Comparison of ENCODE assay signal across 24 mouse cellular contexts in genomic region chr3:107256724-107257123, GRCm38 (mm10). TPM values are rescaled to one million over a fixed set of nuclear protein-coding genes. Genes with fewer than 3 reads are reported as not detected.
DNase-seq lines count a peak whose midpoint lies in the region; ATAC-seq lines count a peak whose summit lies in the region.
"Had no signal": no experiment of that assay in that cellular context is flagged by ENCODE, and none has a peak within 500 bp of the region (broad histone marks: within the 10 kb centered on the region; RNA-seq: fewer than 3 reads in every experiment).

No protein-coding gene starts in this region.

- no peaks in the 10 kb centered on the region for H3K36me3 ChIP-seq in heart, embryonic 12.5 days
- H3K36me3 ChIP-seq in neural tube, embryonic 11.5 days (ENCODE audit: control insufficient read depth, insufficient read depth, low read length) = no peaks in the 10 kb centered on the region
- H3K36me3 ChIP-seq in hindbrain, embryonic 16.5 days (ENCODE audit: control insufficient read depth, insufficient read depth, low read length) = no peaks in the 10 kb centered on the region
- H3K36me3 ChIP-seq: embryonic facial prominence, embryonic 12.5 days; forebrain, embryonic 15.5 days; heart, embryonic 15.5 days; limb, embryonic 13.5 days; liver, embryonic 13.5 days had no signal

- 67% methylated on average over 7 of the region's 7 CpGs for WGBS in heart, embryonic 12.5 days
- 51% methylated on average over 7 of the region's 7 CpGs for WGBS in neural tube, embryonic 11.5 days
- 40% methylated on average over 7 of the region's 7 CpGs for WGBS in hindbrain, embryonic 16.5 days

- DNase-seq in heart, adult 11 months = peak; percentile 88
- peak; percentile 45 for DNase-seq in neural tube, embryonic 11.5 days (ENCODE audit: low spot score)
- no peak for DNase-seq in neural tube, embryonic 10.5 days (ENCODE audit: extremely low spot score, low spot score)
- DNase-seq in skeletal muscle tissue, adult 2 months (ENCODE audit: low read depth, low spot score) = peak; percentile 41
- no peak for DNase-seq in urinary bladder, postnatal 14 days (ENCODE audit: low spot score)
- DNase-seq in layer of hippocampus, adult 11-12 months (ENCODE audit: low spot score) = no peak
- DNase-seq: B cell, adult 2 months; cerebellum, adult 8-10 months; heart, adult 2 months; kidney, adult 18-20 months; kidney, postnatal 4 days; layer of hippocampus, postnatal 36 days; liver, embryonic 13.5 days; lung, embryonic 14.5 days; lung, postnatal 36 days; retina, postnatal 1 day had no signal

- no peak for ATAC-seq in heart, embryonic 12.5 days (ENCODE audit: insufficient number of reproducible peaks, low FRiP score)
- ATAC-seq in neural tube, embryonic 11.5 days (ENCODE audit: insufficient read depth, low FRiP score, low TSS enrichment) = peak; percentile 45; the same call in 1 of the 2 replicates
- peak; percentile 27; the same call in 1 of the 2 replicates for ATAC-seq in hindbrain, embryonic 16.5 days
- ATAC-seq: forebrain, embryonic 15.5 days had no signal

- H3K9ac ChIP-seq in heart, embryonic 12.5 days = no peak overlapping the region
- no peak overlapping the region for H3K9ac ChIP-seq in neural tube, embryonic 11.5 days (ENCODE audit: low read length)
- no peak overlapping the region for H3K9ac ChIP-seq in hindbrain, embryonic 16.5 days (ENCODE audit: low read depth, low read length)
- H3K9ac ChIP-seq: embryonic facial prominence, embryonic 12.5 days; forebrain, embryonic 15.5 days; heart, embryonic 15.5 days; limb, embryonic 13.5 days; liver, embryonic 13.5 days; lung, embryonic 14.5 days had no signal

- H3K27me3 ChIP-seq in heart, embryonic 12.5 days (replicated peaks) = no peaks in the 10 kb centered on the region
- H3K27me3 ChIP-seq in neural tube, embryonic 11.5 days (ENCODE audit: control insufficient read depth, insufficient read depth, low read length) = no peaks in the 10 kb centered on the region
- H3K27me3 ChIP-seq in hindbrain, embryonic 16.5 days (replicated peaks; ENCODE audit: control insufficient read depth, insufficient read depth, low read length) = no peaks in the 10 kb centered on the region
- H3K27me3 ChIP-seq: forebrain, embryonic 15.5 days; heart, embryonic 15.5 days; limb, embryonic 13.5 days; liver, embryonic 13.5 days had no signal

- H3K4me3 ChIP-seq in heart, embryonic 12.5 days = no peak overlapping the region
- no peak overlapping the region for H3K4me3 ChIP-seq in neural tube, embryonic 11.5 days (ENCODE audit: low read depth, low read length)
- no peak overlapping the region for H3K4me3 ChIP-seq in hindbrain, embryonic 16.5 days (ENCODE audit: low read length)
- H3K4me3 ChIP-seq: embryonic facial prominence, embryonic 12.5 days; erythroblast, embryonic 14.5 days; forebrain, embryonic 15.5 days; heart, adult 2 months; heart, embryonic 15.5 days; limb, embryonic 13.5 days; liver, embryonic 13.5 days had no signal

- no peak overlapping the region for H3K4me2 ChIP-seq in heart, embryonic 12.5 days
- H3K4me2 ChIP-seq in neural tube, embryonic 11.5 days (ENCODE audit: low read depth) = no peak overlapping the region
- H3K4me2 ChIP-seq in hindbrain, embryonic 16.5 days (ENCODE audit: low read length) = no peak overlapping the region
- H3K4me2 ChIP-seq: embryonic facial prominence, embryonic 12.5 days; forebrain, embryonic 15.5 days; heart, embryonic 15.5 days; limb, embryonic 13.5 days; liver, embryonic 13.5 days; lung, embryonic 14.5 days had no signal

- no peaks in the 10 kb centered on the region for H3K9me3 ChIP-seq in heart, embryonic 12.5 days (replicated peaks)
- H3K9me3 ChIP-seq in neural tube, embryonic 11.5 days (ENCODE audit: control insufficient read depth, low read length) = no peaks in the 10 kb centered on the region
- no peaks in the 10 kb centered on the region for H3K9me3 ChIP-seq in hindbrain, embryonic 16.5 days (ENCODE audit: control insufficient read depth, low read length)
- H3K9me3 ChIP-seq: embryonic facial prominence, embryonic 12.5 days; forebrain, embryonic 15.5 days; heart, embryonic 15.5 days; limb, embryonic 13.5 days; liver, embryonic 13.5 days had no signal

- H3K4me1 ChIP-seq in heart, embryonic 12.5 days (replicated peaks) = 0 out of 2 replicates have a peak, but pooled peaks cover 4% of the 10 kb centered on the region
- H3K4me1 ChIP-seq in neural tube, embryonic 11.5 days (ENCODE audit: control insufficient read depth, insufficient read depth, low read length) = peaks cover 7% of the 10 kb centered on the region; the same call in 1 of the 2 replicates
- peaks cover 7% of the 10 kb centered on the region for H3K4me1 ChIP-seq in hindbrain, embryonic 16.5 days (ENCODE audit: control insufficient read depth, insufficient read depth, low read depth, low read length)
- H3K4me1 ChIP-seq: liver, embryonic 13.5 days had no signal

- H3K27ac ChIP-seq in heart, embryonic 12.5 days (ENCODE audit: poor library complexity, severe bottlenecking) = no peak overlapping the region
- no peak overlapping the region for H3K27ac ChIP-seq in neural tube, embryonic 11.5 days (ENCODE audit: low read depth, low read length)
- H3K27ac ChIP-seq in hindbrain, embryonic 16.5 days (ENCODE audit: low read depth, low read length) = no peak overlapping the region
- H3K27ac ChIP-seq: embryonic facial prominence, embryonic 12.5 days; heart, embryonic 15.5 days; limb, embryonic 13.5 days; liver, embryonic 13.5 days had no signal

RNA-seq across cellular contexts. Expression of gene Prok1, which starts 17.2 kb away (rescaled TPM):
- polyA plus RNA-seq in heart, embryonic 12.5 days (2016; fragmentation: Nextera tagmentation; extraction: Ambion mirVana) = not detected in 2 replicates
- not detected in 2 replicates for polyA plus RNA-seq in neural tube, embryonic 11.5 days (2014; fragmentation: Nextera tagmentation; extraction: Ambion mirVana)
- 0.17 and 0.19 TPM in 2 replicates for polyA plus RNA-seq in hindbrain, embryonic 16.5 days (2015; fragmentation: Nextera tagmentation; extraction: Ambion mirVana)
- polyA plus RNA-seq: embryonic facial prominence, embryonic 12.5 days; erythroblast, embryonic 14.5 days; forebrain, embryonic 15.5 days; heart, adult 2 months; heart, embryonic 15.5 days; liver, embryonic 13.5 days; small intestine, adult 2 months had no signal

RNA-seq across cellular contexts. Expression of gene Lamtor5, which starts 21.9 kb away (rescaled TPM):
- 129 and 137 TPM in 2 replicates for polyA plus RNA-seq in heart, embryonic 12.5 days (2016; fragmentation: Nextera tagmentation; extraction: Ambion mirVana)
- polyA plus RNA-seq in neural tube, embryonic 11.5 days (2014; fragmentation: Nextera tagmentation; extraction: Ambion mirVana) = 187 and 189 TPM in 2 replicates
- polyA plus RNA-seq in hindbrain, embryonic 16.5 days (2015; fragmentation: Nextera tagmentation; extraction: Ambion mirVana) = 180 and 182 TPM in 2 replicates

RNA-seq across cellular contexts. Expression of gene A630076J17Rik, which starts 26.3 kb away (rescaled TPM):
- polyA plus RNA-seq in heart, embryonic 12.5 days (2016; fragmentation: Nextera tagmentation; extraction: Ambion mirVana) = not detected in 2 replicates
- polyA plus RNA-seq in neural tube, embryonic 11.5 days (2014; fragmentation: Nextera tagmentation; extraction: Ambion mirVana) = not detected in 2 replicates
- not detected in 2 replicates for polyA plus RNA-seq in hindbrain, embryonic 16.5 days (2015; fragmentation: Nextera tagmentation; extraction: Ambion mirVana)
- polyA plus RNA-seq: embryonic facial prominence, embryonic 12.5 days; erythroblast, embryonic 14.5 days; forebrain, embryonic 15.5 days; limb, embryonic 13.5 days; liver, embryonic 13.5 days; small intestine, adult 2 months had no signal

RNA-seq across cellular contexts. Expression of gene Slc16a4, which starts 34.3 kb away (rescaled TPM):
- 2.6 TPM in 2 replicates for polyA plus RNA-seq in heart, embryonic 12.5 days (2016; fragmentation: Nextera tagmentation; extraction: Ambion mirVana)
- polyA plus RNA-seq in neural tube, embryonic 11.5 days (2014; fragmentation: Nextera tagmentation; extraction: Ambion mirVana) = 1.6 and 1.9 TPM in 2 replicates
- 3.0 and 3.1 TPM in 2 replicates for polyA plus RNA-seq in hindbrain, embryonic 16.5 days (2015; fragmentation: Nextera tagmentation; extraction: Ambion mirVana)
- polyA plus RNA-seq: erythroblast, embryonic 14.5 days; small intestine, adult 2 months had no signal

RNA-seq across cellular contexts. Expression of gene Cym, which starts 35.2 kb away (rescaled TPM):
- 0.18 TPM in 1 of 2 replicates, not detected in the other for polyA plus RNA-seq in heart, embryonic 12.5 days (2016; fragmentation: Nextera tagmentation; extraction: Ambion mirVana)
- polyA plus RNA-seq in neural tube, embryonic 11.5 days (2014; fragmentation: Nextera tagmentation; extraction: Ambion mirVana) = not detected in 2 replicates
- 0.12 and 0.13 TPM in 2 replicates for polyA plus RNA-seq in hindbrain, embryonic 16.5 days (2015; fragmentation: Nextera tagmentation; extraction: Ambion mirVana)
- polyA plus RNA-seq: erythroblast, embryonic 14.5 days; limb, embryonic 13.5 days had no signal

Comparison
In these comparisons a context has a peak if more than half of its experiments do, and no peak if none do; other contexts are left out.
1. DNase-seq: peak in heart, adult 11 months (single experiment), neural tube, embryonic 11.5 days (single experiment) and skeletal muscle tissue, adult 2 months (single experiment); none in neural tube, embryonic 10.5 days (single experiment), urinary bladder, postnatal 14 days (single experiment) and layer of hippocampus, adult 11-12 months (single experiment).